Mouse (Mus musculus): Measurements from ENCODE around the gene Josd2. TPM values are rescaled to one million over a fixed set of nuclear protein-coding genes. Genes with fewer than 3 reads are reported as not detected.

Josd2 gene
- polyA plus RNA-seq, 1 experiment from 2014 or later = 63.1 TPM

- no peak for ATAC-seq
- WGBS (ENCODE audit: insufficient replicate concordance) = 60% methylated on average over 20 of the region's 20 CpGs
- TF ChIP-seq CTCF (IDR thresholded peaks at IDR 0.05; ENCODE audit: low read depth) (no peak), EP300 (IDR thresholded peaks at IDR 0.05; ENCODE audit: low read depth) (no peak)
Measured at GRCm38 (mm10) chr7:44500046-44500445, 32.3 kb downstream of the Josd2 start.

DNA sequence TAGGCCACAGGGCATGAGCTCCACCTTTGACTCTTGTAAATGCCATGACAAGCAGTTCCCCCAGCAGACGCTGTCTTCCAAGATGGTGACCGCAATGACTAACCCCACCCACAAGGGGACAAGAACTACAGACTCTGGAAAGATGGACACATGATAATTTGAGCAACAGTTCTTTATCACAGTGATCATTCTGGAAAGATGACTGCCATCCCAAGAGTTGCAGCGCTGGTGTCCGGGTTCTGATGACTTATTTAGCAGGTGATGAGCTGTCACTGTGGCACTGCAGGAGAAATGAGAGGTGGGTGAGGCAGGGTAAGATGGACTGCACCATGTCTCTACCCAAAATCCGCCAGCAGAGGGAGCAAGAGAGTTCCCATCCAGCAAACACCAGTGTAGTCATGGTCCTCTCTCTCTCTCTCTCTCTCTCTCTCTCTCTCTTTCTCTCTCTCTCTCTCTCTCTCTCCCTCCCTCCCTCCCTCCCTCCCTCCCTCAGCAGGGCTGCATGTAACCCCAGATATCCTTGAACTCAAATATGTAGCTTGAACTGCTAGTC is 33.9 kb downstream of the Josd2 start:
- H3K4me3 ChIP-seq (ENCODE audit: low read depth, low read length) = no peak overlapping the region
- TF ChIP-seq CTCF (IDR thresholded peaks at IDR 0.05; ENCODE audit: low read depth) (peak; percentile 83), EP300 (IDR thresholded peaks at IDR 0.05; ENCODE audit: low read depth) (no peak)
- WGBS (ENCODE audit: insufficient replicate concordance) = 27% methylated on average over 5 of the region's 5 CpGs
- DNase-seq = peak; percentile 82
- no peaks in the 10 kb centered on the region for H3K27me3 ChIP-seq (ENCODE audit: insufficient read depth, low read length)
- ATAC-seq = no peak
- H3K4me1 ChIP-seq (ENCODE audit: insufficient read depth) = peaks cover 11% of the 10 kb centered on the region
- H3K9ac ChIP-seq (replicated peaks) = no peak overlapping the region
- H3K9me3 ChIP-seq (ENCODE audit: low read length) = no peaks in the 10 kb centered on the region
- no peak overlapping the region for H3K27ac ChIP-seq (ENCODE audit: low read depth)
- no peak overlapping the region for H3K4me2 ChIP-seq (ENCODE audit: low read depth, low read length)
- H3K36me3 ChIP-seq (replicated peaks; ENCODE audit: insufficient read depth, low read length) = no peaks in the 10 kb centered on the region

More at GRCm38 (mm10) chr7:44500046-44500445, 32.3 kb downstream of the Josd2 start:
- peaks cover 21% of the 10 kb centered on the region for H3K4me1 ChIP-seq (ENCODE audit: insufficient read depth)
- H3K9ac ChIP-seq (replicated peaks) = no peak overlapping the region
- no peaks in the 10 kb centered on the region for H3K27me3 ChIP-seq (ENCODE audit: insufficient read depth, low read length)
- no peaks in the 10 kb centered on the region for H3K36me3 ChIP-seq (replicated peaks; ENCODE audit: insufficient read depth, low read length)
- no peak overlapping the region for H3K27ac ChIP-seq (ENCODE audit: low read depth)
- H3K4me3 ChIP-seq (ENCODE audit: low read depth, low read length) = no peak overlapping the region
- DNase-seq = peak; percentile 13
- H3K9me3 ChIP-seq (ENCODE audit: low read length) = no peaks in the 10 kb centered on the region
- H3K4me2 ChIP-seq (ENCODE audit: low read depth, low read length) = no peak overlapping the region

DNA sequence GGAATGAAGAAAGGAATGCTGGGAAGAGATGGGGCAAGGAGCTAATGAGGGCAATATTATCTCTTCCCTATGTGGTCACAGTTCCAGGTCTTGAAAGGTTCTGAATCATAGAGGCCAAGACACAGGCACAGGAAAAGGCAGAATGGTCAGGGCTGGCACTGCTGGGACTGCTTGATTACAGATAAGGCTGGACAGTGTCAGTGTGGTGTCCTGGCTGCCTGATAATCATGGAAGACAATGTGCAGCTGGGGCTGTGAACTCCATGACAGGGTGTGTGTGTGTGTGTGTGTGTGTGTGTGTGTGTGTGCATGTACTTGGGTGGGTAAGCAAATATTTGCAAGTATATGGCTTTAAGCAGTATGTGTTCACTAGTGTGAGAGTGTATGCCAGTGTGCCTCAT is 39.7 kb downstream of the Josd2 start:
- no peak overlapping the region for H3K9ac ChIP-seq (replicated peaks)
- no peaks in the 10 kb centered on the region for H3K36me3 ChIP-seq (replicated peaks; ENCODE audit: insufficient read depth, low read length)
- H3K27ac ChIP-seq (ENCODE audit: low read depth) = no peak overlapping the region
- no peak overlapping the region for H3K4me3 ChIP-seq (ENCODE audit: low read depth, low read length)
- no peaks in the 10 kb centered on the region for H3K9me3 ChIP-seq (ENCODE audit: low read length)
- H3K4me1 ChIP-seq (ENCODE audit: insufficient read depth) = no peaks in the 10 kb centered on the region
- H3K4me2 ChIP-seq (ENCODE audit: low read depth, low read length) = no peak overlapping the region
- ATAC-seq (no peak), DNase-seq (no peak)
- H3K27me3 ChIP-seq (ENCODE audit: insufficient read depth, low read length) = 0 out of 2 replicates have a peak, but pooled peaks cover 14% of the 10 kb centered on the region
- TF ChIP-seq CTCF (IDR thresholded peaks at IDR 0.05; ENCODE audit: low read depth) (no peak), EP300 (IDR thresholded peaks at IDR 0.05; ENCODE audit: low read depth) (no peak)

DNA sequence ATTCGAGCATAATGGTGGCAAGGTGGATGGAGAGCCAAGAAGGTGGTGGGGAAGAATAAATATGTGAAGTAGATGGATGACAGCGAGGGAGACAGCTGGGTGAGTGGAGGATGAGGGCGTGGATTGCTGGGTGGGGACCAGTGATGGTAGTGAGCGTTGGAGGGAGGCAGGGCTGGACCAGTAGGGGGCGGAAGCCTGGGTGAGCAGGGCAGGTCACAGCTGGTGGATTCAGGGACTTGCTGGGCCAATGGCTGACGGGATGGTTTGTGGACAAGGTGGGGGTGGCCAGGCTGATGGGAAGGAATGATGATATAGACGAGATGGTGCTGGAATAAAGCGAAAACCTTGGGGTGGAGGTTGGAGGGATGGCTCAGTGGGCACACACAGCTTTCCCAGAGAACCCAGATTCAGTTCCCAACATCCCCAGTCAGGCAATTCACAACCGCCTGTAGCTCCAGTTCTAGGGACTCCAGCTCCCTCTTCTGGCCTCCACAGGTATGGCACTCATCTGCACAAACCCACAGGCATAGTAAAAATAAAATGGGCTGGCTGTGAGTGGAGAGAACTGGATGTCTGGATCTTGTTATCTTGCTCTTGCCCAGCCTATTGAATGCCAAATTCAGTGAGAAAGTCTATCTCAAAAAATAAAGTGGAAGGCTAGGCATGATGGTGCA is 51.6 kb downstream of the Josd2 start:
- WGBS (ENCODE audit: insufficient replicate concordance) = 61% methylated on average over 9 of the region's 9 CpGs
- H3K9me3 ChIP-seq (ENCODE audit: low read length) = no peaks in the 10 kb centered on the region

GRCm38 (mm10) chr7:44520990-44521389 is 53.2 kb downstream of the Josd2 start:
- H3K4me3 ChIP-seq (ENCODE audit: low read depth, low read length) = no peak overlapping the region
- WGBS (ENCODE audit: insufficient replicate concordance) = 57% methylated on average over 3 of the region's 3 CpGs
- TF ChIP-seq EP300 (IDR thresholded peaks at IDR 0.05; ENCODE audit: low read depth) (no peak), CTCF (IDR thresholded peaks at IDR 0.05; ENCODE audit: low read depth) (no peak)

More for the DNA sequence above, 51.6 kb downstream of the Josd2 start:
- Histone ChIP-seq H3K4me3 (ENCODE audit: low read depth, low read length) (no peak overlapping the region), H3K27ac (ENCODE audit: low read depth) (no peak overlapping the region), H3K4me1 (ENCODE audit: insufficient read depth) (0 out of 2 replicates have a peak, but pooled peaks cover 5% of the 10 kb centered on the region), H3K9ac (replicated peaks) (no peak overlapping the region), H3K36me3 (replicated peaks; ENCODE audit: insufficient read depth, low read length) (no peaks in the 10 kb centered on the region), H3K4me2 (ENCODE audit: low read depth, low read length) (no peak overlapping the region), H3K27me3 (ENCODE audit: insufficient read depth, low read length) (peaks cover 28% of the 10 kb centered on the region)
- TF ChIP-seq CTCF (IDR thresholded peaks at IDR 0.05; ENCODE audit: low read depth) (peak; percentile 50), EP300 (IDR thresholded peaks at IDR 0.05; ENCODE audit: low read depth) (no peak)
- DNase-seq (no peak), ATAC-seq (no peak)

More at GRCm38 (mm10) chr7:44520990-44521389, 53.2 kb downstream of the Josd2 start:
- Histone ChIP-seq H3K4me1 (ENCODE audit: insufficient read depth) (0 out of 2 replicates have a peak, but pooled peaks cover 5% of the 10 kb centered on the region), H3K9me3 (ENCODE audit: low read length) (no peaks in the 10 kb centered on the region), H3K27me3 (ENCODE audit: insufficient read depth, low read length) (peaks cover 37% of the 10 kb centered on the region), H3K36me3 (replicated peaks; ENCODE audit: insufficient read depth, low read length) (no peaks in the 10 kb centered on the region), H3K9ac (replicated peaks) (no peak overlapping the region), H3K4me2 (ENCODE audit: low read depth, low read length) (no peak overlapping the region), H3K27ac (ENCODE audit: low read depth) (no peak overlapping the region)
- ATAC-seq = no peak
- no peak for DNase-seq

Small RNA genes lying within 50 kb of the gene (microRNA-seq; reads per million reads assigned to microRNA genes)
- 2.4 reads per million for gene Mir7052

Other genes with a start within 250 kb of the Josd2 start
- 0.79 TPM in 1 of 2 replicates, not detected in the other for gene Klk1, start 242.6 kb upstream of the Josd2 start, polyA plus RNA-seq (2015; fragmentation: Nextera tagmentation; extraction: Ambion mirVana)
- gene Gm36864, start 231.8 kb upstream of the Josd2 start, polyA plus RNA-seq (2015; fragmentation: Nextera tagmentation; extraction: Ambion mirVana) = not detected in 2 replicates
- gene 1700028J19Rik, start 221.3 kb upstream of the Josd2 start, polyA plus RNA-seq (2015; fragmentation: Nextera tagmentation; extraction: Ambion mirVana) = 0.51 and 0.54 TPM in 2 replicates
- 18.8 and 20.6 TPM in 2 replicates for gene 2410002F23Rik, start 221.3 kb upstream of the Josd2 start, polyA plus RNA-seq (2015; fragmentation: Nextera tagmentation; extraction: Ambion mirVana)
- gene Acp4, start 210.6 kb upstream of the Josd2 start, polyA plus RNA-seq (2015; fragmentation: Nextera tagmentation; extraction: Ambion mirVana) = not detected in 2 replicates
- not detected in 2 replicates for gene Gm15517, start 206.5 kb upstream of the Josd2 start, polyA plus RNA-seq (2015; fragmentation: Nextera tagmentation; extraction: Ambion mirVana)
- gene Clec11a, start 161.1 kb upstream of the Josd2 start, polyA plus RNA-seq (2015; fragmentation: Nextera tagmentation; extraction: Ambion mirVana) = 1.6 and 1.8 TPM in 2 replicates
- gene Shank1, start 157.7 kb upstream of the Josd2 start, polyA plus RNA-seq (2015; fragmentation: Nextera tagmentation; extraction: Ambion mirVana) = not detected in 2 replicates
- 0.04 TPM in 1 of 2 replicates, not detected in the other for gene Syt3, start 83.9 kb upstream of the Josd2 start, polyA plus RNA-seq (2015; fragmentation: Nextera tagmentation; extraction: Ambion mirVana)
- 0.15 and 0.18 TPM in 2 replicates for gene 1700008O03Rik, start 82.2 kb upstream of the Josd2 start, polyA plus RNA-seq (2015; fragmentation: Nextera tagmentation; extraction: Ambion mirVana)
- gene Lrrc4b, start 39.0 kb upstream of the Josd2 start, polyA plus RNA-seq (2015; fragmentation: Nextera tagmentation; extraction: Ambion mirVana) = not detected in 2 replicates
- gene Aspdh, start 2.6 kb upstream of the Josd2 start, polyA plus RNA-seq (2015; fragmentation: Nextera tagmentation; extraction: Ambion mirVana) = 38.9 and 44.3 TPM in 2 replicates
- gene Emc10, start 28.5 kb downstream of the Josd2 start, polyA plus RNA-seq (2015; fragmentation: Nextera tagmentation; extraction: Ambion mirVana) = 32.4 and 35.9 TPM in 2 replicates
- gene Fam71e1, start 28.6 kb downstream of the Josd2 start, polyA plus RNA-seq (2015; fragmentation: Nextera tagmentation; extraction: Ambion mirVana) = 3.3 and 4.1 TPM in 2 replicates
- 0.35 and 2.7 TPM in 2 replicates for gene Mybpc2, start 56.7 kb downstream of the Josd2 start, polyA plus RNA-seq (2015; fragmentation: Nextera tagmentation; extraction: Ambion mirVana)
- gene Spib, start 64.1 kb downstream of the Josd2 start, polyA plus RNA-seq (2015; fragmentation: Nextera tagmentation; extraction: Ambion mirVana) = 9.5 and 10.1 TPM in 2 replicates
- gene Pold1, start 80.9 kb downstream of the Josd2 start, polyA plus RNA-seq (2015; fragmentation: Nextera tagmentation; extraction: Ambion mirVana) = 18.9 and 25.1 TPM in 2 replicates
- gene Nr1h2, start 86.0 kb downstream of the Josd2 start, polyA plus RNA-seq (2015; fragmentation: Nextera tagmentation; extraction: Ambion mirVana) = 33.6 and 33.9 TPM in 2 replicates
- 17.0 and 17.8 TPM in 2 replicates for gene Napsa, start 104.4 kb downstream of the Josd2 start, polyA plus RNA-seq (2015; fragmentation: Nextera tagmentation; extraction: Ambion mirVana)
- 0.13 and 0.20 TPM in 2 replicates for gene Kcnc3, start 122.7 kb downstream of the Josd2 start, polyA plus RNA-seq (2015; fragmentation: Nextera tagmentation; extraction: Ambion mirVana)
- 1.5 and 2.1 TPM in 2 replicates for gene Myh14, start 202.9 kb downstream of the Josd2 start, polyA plus RNA-seq (2015; fragmentation: Nextera tagmentation; extraction: Ambion mirVana)
- not detected in 2 replicates for gene Izumo2, start 240.8 kb downstream of the Josd2 start, polyA plus RNA-seq (2015; fragmentation: Nextera tagmentation; extraction: Ambion mirVana)